Mouse (Mus musculus) spleen, postnatal 14 days (tissue): ENCODE results near the gene Atp10b.
"Not testable (repeated sequence)": the region's sequence is repeated elsewhere in the genome, so short reads cannot be mapped to it uniquely, and the experiment has no call there.

ENCODE experiments used
- DNase-seq, 2 experiments: peaks; one replicate each; pipeline ENCODE4 v3.0.0; 2021 to 2022; ENCODE audit warnings: low spot score in 2 of 2

Atp10b gene

DNA sequence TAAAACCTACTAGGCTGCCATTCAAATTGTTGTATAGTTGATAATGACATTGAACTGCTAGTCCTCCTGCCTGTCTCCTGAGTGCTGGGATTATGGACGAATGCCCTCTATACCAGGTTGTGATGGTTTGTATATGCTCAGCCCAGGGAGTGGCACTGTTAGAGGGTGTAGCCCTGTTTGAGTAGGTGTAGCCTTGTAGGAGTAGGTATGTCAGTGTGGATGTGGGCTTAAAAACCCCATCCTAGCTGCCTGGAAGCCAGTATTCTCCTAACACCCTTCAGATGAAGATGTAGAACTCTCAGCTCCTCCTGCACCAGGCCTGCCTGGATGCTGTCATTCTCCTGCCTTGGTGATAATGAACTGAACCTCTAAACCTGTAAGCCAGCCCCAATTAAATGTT is at the start of gene Atp10b:
Atp10b (plus strand) TSS at position 301 of the 400 bp plus-strand sequence.
- no peak for DNase-seq

DNA sequence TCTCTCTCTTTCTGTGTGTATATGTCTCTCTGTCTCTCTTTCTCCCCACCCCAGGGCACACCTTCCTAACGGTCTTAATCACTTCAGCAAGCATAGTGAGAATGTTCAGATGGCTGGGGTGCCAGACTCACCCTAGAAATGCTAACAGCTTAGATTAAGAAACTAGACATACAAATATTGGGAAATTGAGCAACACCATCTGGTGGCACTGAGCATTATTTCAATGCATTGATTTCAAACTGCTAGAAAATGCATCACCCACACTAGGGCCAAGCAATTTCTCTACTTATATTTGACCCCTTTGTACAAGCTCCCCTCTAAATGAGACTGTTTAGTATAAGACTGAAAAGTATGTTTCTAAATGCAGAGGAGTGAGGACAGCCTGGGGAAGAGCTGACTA is 48.3 kb upstream of the Atp10b start:
- DNase-seq, result no peak

- no peak for DNase-seq
These were observed 23.7 kb upstream of the Atp10b start for GRCm38 (mm10) chr11:43125908-43126477.

DNA sequence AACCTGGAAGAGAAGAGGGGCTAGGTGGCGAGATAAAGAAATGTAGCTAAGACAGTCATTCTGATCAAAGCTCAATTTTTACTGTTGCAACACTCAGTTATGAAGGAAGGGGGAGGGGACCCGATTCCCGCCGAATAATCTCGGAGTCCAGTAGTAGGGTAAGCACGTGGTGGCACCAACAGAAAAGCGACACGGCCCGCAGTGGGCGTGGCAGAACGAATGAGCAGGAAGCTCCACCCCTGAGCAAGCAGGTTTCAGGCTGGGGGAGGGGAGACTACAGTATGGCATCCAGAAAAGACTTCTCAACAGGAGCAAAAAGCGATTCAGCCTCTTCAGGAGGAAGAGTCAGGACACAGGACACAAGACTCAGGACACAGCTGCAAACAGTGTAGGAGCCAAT is 23.1 kb upstream of the Atp10b start:
- DNase-seq, result not testable (repeated sequence)

DNA sequence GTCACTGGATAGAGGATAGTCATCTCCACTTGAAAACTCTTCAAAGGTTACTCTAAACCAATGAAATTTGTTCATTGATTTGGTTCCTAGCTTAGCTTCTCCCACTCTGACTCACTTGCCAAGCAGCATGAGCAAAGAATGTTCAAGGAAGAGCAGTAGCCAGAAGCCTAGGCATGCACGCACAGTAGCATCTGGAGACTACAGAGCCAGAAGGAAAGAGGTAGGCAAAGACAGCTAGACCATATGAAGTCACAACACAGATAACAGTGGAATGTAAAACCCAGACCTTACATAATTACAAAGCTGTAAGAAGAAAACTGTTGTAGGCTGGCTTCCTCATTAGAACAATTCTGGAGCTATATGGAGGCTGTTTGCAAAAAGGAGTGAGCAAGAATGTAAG is 8.4 kb upstream of the Atp10b start:
- no peak for DNase-seq

DNA sequence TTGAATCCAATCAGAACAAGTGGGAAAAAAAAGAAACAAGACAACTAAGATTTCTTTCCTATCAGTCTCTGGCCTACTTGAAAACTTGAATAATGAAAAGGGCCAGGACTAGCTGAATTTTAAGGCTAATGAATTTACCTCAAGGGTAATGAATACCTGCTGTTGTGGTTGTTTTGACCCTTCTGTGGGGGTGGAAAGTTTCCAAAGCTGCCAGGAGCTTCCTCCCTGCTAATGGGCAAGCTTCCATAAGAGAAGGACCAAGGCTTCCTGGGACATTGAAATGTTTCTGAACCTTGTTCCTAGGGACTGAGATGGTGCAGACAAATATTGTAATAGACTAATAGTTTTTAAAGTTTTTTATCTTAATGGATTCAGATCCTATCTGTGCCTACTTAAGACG is 6.9 kb upstream of the Atp10b start:
- DNase-seq, result no peak

GRCm38 (mm10) chr11:43144178-43144577 is 5.5 kb upstream of the Atp10b start:
- no peak for DNase-seq

- DNase-seq, result not testable (repeated sequence)
These were observed 4.8 kb upstream of the Atp10b start for GRCm38 (mm10) chr11:43144882-43145281.

- DNase-seq, result no peak
These were observed 2.3 kb upstream of the Atp10b start for GRCm38 (mm10) chr11:43147380-43147779.

- DNase-seq, result no peak
These were observed 1.3 kb upstream of the Atp10b start for GRCm38 (mm10) chr11:43148341-43148740.

GRCm38 (mm10) chr11:43155004-43155403 is 5.3 kb downstream of the Atp10b start:
- no peak for DNase-seq

DNA sequence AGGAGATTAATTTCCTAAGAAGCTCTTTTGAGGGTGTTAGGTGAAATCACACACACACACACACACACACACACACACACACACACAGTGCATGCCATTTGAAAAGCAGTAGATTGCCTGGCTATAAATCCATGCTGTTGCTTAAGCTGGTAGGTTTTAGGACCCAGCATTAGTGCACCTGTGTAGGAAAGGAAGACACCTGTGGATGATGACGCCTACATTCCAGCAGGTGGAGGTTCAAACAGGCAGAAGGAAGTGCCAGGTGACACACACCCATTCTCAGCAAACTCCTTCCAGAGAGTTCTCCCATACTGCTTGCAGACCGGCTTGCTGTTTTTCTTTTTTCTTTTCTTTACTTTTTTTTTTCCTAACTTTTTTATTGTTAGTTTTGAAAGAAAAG is 5.7 kb downstream of the Atp10b start:
- DNase-seq, result no peak

GRCm38 (mm10) chr11:43158814-43159213 is 9.1 kb downstream of the Atp10b start:
- no peak for DNase-seq

- no peak for DNase-seq
These were observed 10.7 kb downstream of the Atp10b start for GRCm38 (mm10) chr11:43160188-43160942.

GRCm38 (mm10) chr11:43170601-43171000 is 20.9 kb downstream of the Atp10b start:
- DNase-seq, result no peak

DNA sequence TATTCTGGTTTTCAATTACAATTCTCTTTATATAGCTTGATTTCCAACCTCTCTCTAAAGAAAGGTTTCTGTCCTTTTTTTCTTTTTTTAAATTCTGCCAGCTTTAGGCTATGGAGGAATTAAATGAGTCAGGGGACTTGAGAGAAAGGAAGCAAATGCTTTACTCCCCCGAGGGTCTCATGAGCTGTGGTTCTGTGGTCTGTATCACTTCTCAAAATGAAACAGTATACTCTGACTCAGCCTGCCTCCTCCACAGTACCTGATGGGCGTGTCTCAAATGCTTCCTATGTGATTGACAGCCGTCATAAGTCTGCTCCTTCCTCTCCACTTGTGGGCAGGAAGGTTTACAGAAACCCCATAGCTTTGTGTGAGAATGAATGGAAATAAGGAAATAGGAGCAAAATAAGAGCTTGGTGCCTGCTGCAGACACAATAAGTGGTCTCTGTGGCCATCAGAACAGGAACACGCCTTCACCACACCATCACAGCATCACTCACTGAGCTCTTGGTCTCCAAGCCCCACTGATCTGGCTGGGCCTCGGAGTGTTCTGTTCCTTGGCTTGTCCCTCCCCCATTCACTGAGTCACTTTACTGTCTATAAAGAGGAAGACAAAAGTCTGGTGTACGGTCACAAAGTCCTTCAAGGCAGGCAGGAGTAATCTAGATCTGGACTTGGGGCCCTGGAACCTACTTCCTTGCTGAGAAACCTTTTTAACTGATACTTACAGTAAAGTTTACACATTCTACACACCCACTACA is 24.9 kb downstream of the Atp10b start:
- no peak for DNase-seq

DNA sequence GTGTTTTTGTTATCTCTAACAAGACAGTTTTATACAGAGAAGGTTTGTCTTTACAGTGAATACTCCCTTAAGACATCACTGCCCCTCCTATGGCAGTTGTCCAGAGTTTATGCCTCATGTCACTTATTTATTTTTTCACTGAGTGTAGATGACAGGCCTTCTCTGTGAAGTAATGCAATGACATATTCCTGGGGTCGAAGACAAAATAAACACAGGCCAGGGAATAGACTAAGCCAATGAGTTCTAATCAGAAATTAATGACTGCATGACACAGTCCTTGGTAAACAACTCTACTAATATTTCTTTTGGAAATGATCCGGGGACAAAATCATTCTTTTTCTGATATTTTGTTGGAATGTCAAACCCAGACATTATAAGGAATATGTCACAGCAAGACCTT is 32.7 kb downstream of the Atp10b start:
- no peak for DNase-seq

DNA sequence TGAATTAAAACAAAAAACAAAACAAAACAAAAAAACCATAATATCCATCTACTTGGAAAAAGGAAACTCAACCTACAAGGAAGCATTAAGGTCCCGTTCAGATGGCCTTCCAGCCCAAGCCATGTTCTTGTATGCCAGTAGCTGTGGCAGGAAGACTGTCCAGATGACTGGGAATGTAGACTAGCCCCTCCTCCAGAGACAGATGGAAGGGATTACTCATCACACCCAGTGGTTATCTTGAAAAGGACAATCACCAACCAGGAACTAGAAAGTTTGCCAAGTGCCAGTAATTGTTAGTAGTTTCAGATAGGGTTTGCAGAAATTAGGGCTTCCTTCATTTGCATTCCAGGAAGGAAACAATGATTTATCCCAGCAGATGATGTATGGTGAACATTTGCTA is 33.1 kb downstream of the Atp10b start:
- no peak for DNase-seq

DNA sequence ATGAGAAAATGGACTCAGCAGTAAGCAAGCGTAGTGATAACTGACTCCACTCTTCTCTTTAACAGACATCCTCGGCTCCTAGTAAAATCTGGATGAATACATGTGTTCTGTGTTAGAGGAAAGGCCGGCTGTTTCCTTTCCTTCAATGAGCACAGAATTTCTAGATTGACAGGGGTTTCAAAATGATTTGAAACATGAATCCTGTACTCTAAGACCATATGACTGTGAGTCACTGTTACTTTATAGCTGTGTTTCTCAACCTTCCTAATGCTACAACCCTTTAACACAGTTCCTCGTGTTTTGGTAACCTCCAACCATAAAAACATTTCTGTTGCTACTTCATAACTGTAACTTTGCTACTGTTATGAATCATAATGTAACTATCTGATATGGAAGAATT is 33.8 kb downstream of the Atp10b start:
- DNase-seq, result no peak

- DNase-seq, result no peak
These were observed 36.6 kb downstream of the Atp10b start for GRCm38 (mm10) chr11:43186291-43186690.

DNA sequence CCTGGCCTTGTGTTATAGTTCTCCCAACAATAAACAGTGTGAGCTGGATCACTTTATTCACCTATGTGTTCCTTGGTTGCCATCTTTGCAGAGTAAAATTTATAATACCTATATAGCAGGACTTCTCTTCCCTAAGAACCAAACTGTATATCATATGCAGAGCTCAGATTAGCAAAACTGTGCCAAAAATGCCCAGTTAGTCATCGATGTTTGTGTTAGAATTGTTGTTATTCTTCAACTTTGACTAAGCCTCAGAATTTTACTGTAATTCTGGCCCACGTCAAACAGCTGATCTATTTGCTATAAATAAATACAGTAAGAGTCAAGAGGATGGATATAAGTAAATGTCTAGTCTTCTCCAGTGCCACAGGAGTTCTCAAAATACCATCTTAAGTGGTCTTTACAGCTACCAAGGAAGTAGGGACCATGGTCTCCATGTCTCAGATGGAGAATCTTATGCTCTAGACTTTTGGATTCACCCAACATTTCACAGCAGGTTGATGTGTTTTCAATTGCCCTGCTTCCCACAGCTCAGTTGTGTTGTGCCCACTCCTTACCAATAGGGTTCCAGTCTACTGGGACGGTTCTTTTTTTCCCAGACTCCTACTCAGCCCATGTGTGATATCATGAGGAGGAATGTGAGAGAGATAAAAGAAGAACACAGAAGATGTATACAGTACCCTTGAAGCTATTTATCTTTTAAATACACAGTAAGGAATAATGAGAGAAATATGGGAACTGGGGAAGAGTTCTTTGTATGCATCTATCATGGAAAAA is 40.3 kb downstream of the Atp10b start:
- DNase-seq, result no peak

GRCm38 (mm10) chr11:43198811-43199210 is 49.1 kb downstream of the Atp10b start:
- DNase-seq, result no peak
